Mouse (Mus musculus): Measurements from ENCODE around the gene Zmat3. TPM values are rescaled to one million over a fixed set of nuclear protein-coding genes. Genes with fewer than 3 reads are reported as not detected.

Zmat3 gene
- total and polyA plus RNA-seq, 2 experiments from 2014 or later, result 6.5 to 23.6 TPM

GRCm38 (mm10) chr3:32379891-32380290, 14.1 kb upstream of the Zmat3 start:
- Histone ChIP-seq H3K27ac (no peak overlapping the region), H3K36me3 (ENCODE audit: insufficient read depth, low read length) (no peaks in the 10 kb centered on the region), H3K4me1 (ENCODE audit: insufficient read depth, low read length) (no peaks in the 10 kb centered on the region), H3K4me2 (ENCODE audit: low read depth, low read length) (no peak overlapping the region), H3K9me3 (ENCODE audit: low read length) (no peaks in the 10 kb centered on the region), H3K4me3 (ENCODE audit: low read length) (no peak overlapping the region), H3K27me3 (ENCODE audit: insufficient read depth, low read length) (no peaks in the 10 kb centered on the region), H3K9ac (replicated peaks; ENCODE audit: low read length) (no peak overlapping the region)
- peak; percentile 62 for TF ChIP-seq CTCF (IDR thresholded peaks at IDR 0.05; ENCODE audit: low read depth)
- DNase-seq (ENCODE audit: low spot score) (peak; percentile 10), ATAC-seq (no peak)
- WGBS, result 39% methylated on average over 2 of the region's 2 CpGs

GRCm38 (mm10) chr3:32373236-32373635, 7.4 kb upstream of the Zmat3 start:
- Histone ChIP-seq H3K9ac (replicated peaks; ENCODE audit: low read length) (no peak overlapping the region), H3K4me2 (ENCODE audit: low read depth, low read length) (no peak overlapping the region), H3K4me3 (ENCODE audit: low read length) (no peak overlapping the region), H3K27ac (no peak overlapping the region), H3K9me3 (ENCODE audit: low read length) (no peaks in the 10 kb centered on the region), H3K27me3 (ENCODE audit: insufficient read depth, low read length) (no peaks in the 10 kb centered on the region), H3K4me1 (ENCODE audit: insufficient read depth, low read length) (no peaks in the 10 kb centered on the region), H3K36me3 (ENCODE audit: insufficient read depth, low read length) (no peaks in the 10 kb centered on the region)
- no peak for ATAC-seq
- DNase-seq (ENCODE audit: low spot score), result no peak
- no peak for TF ChIP-seq CTCF (IDR thresholded peaks at IDR 0.05; ENCODE audit: low read depth)
- WGBS, result 92% methylated on average over 6 of the region's 6 CpGs

DNA sequence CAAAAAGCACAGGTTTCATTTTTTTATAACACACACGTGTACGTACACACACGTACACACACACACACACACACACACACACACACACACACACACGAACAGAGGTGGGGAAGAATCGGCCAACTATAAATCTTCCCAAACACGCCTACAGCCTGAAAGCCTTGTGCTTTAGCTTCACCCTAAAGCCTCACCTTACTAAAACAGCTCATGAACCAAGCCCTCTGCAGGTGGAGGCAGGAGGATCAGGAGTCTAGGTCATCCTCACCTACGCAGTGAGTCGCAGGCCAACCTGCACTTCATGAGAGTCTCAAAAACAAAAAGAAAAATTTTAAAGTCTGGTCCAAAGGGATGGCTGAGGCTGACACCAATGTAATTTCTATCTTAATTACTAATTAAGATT, 6.7 kb upstream of the Zmat3 start:
- H3K4me3 ChIP-seq (ENCODE audit: low read length), result no peak overlapping the region
- no peak overlapping the region for H3K4me2 ChIP-seq (ENCODE audit: low read depth, low read length)
- DNase-seq (ENCODE audit: low spot score) (no peak), ATAC-seq (no peak)
- H3K4me1 ChIP-seq (ENCODE audit: insufficient read depth, low read length), result no peaks in the 10 kb centered on the region
- H3K36me3 ChIP-seq (ENCODE audit: insufficient read depth, low read length), result no peaks in the 10 kb centered on the region
- no peak overlapping the region for H3K27ac ChIP-seq
- WGBS, result 91% methylated on average over 8 of the region's 8 CpGs
- no peak for TF ChIP-seq CTCF (IDR thresholded peaks at IDR 0.05; ENCODE audit: low read depth)
- H3K27me3 ChIP-seq (ENCODE audit: insufficient read depth, low read length), result no peaks in the 10 kb centered on the region
- no peaks in the 10 kb centered on the region for H3K9me3 ChIP-seq (ENCODE audit: low read length)
- H3K9ac ChIP-seq (replicated peaks; ENCODE audit: low read length), result no peak overlapping the region

GRCm38 (mm10) chr3:32371957-32372356, 6.1 kb upstream of the Zmat3 start:
- no peak for ATAC-seq
- no peak for TF ChIP-seq CTCF (IDR thresholded peaks at IDR 0.05; ENCODE audit: low read depth)
- H3K9ac ChIP-seq (replicated peaks; ENCODE audit: low read length), result no peak overlapping the region
- no peak overlapping the region for H3K27ac ChIP-seq
- H3K9me3 ChIP-seq (ENCODE audit: low read length), result no peaks in the 10 kb centered on the region
- H3K4me2 ChIP-seq (ENCODE audit: low read depth, low read length), result no peak overlapping the region
- no peaks in the 10 kb centered on the region for H3K27me3 ChIP-seq (ENCODE audit: insufficient read depth, low read length)
- no peaks in the 10 kb centered on the region for H3K4me1 ChIP-seq (ENCODE audit: insufficient read depth, low read length)
- 79% methylated on average over 7 of the region's 7 CpGs for WGBS
- H3K36me3 ChIP-seq (ENCODE audit: insufficient read depth, low read length), result no peaks in the 10 kb centered on the region
- no peak for DNase-seq (ENCODE audit: low spot score)
- H3K4me3 ChIP-seq (ENCODE audit: low read length), result no peak overlapping the region

DNA sequence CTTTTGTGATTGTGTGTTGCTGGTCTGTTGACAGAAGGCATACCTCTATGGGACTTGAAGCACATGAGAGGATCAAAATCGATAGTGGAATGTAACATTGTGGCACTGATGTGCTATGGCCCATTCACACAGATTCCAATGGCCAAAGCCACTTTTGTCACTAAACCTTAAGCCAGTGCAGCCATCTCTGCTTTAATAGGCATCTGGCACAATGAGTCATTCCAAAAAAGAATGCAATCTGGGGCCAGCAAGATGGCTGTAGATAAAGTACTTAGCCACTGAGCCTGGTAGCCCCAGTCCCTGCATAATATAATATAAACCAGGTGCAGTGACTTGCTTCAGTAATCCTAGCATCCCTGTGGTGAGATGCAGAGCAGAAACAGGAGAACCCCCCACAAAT, 1.7 kb upstream of the Zmat3 start:
- DNase-seq (ENCODE audit: low spot score) (no peak), ATAC-seq (no peak)
- Histone ChIP-seq H3K36me3 (ENCODE audit: insufficient read depth, low read length) (no peaks in the 10 kb centered on the region), H3K9me3 (ENCODE audit: low read length) (no peaks in the 10 kb centered on the region), H3K9ac (replicated peaks; ENCODE audit: low read length) (no peak overlapping the region), H3K4me3 (ENCODE audit: low read length) (no peak overlapping the region), H3K27me3 (ENCODE audit: insufficient read depth, low read length) (no peaks in the 10 kb centered on the region), H3K27ac (no peak overlapping the region), H3K4me1 (ENCODE audit: insufficient read depth, low read length) (peaks cover 8% of the 10 kb centered on the region; the same call in 1 of the 2 replicates), H3K4me2 (ENCODE audit: low read depth, low read length) (no peak overlapping the region)
- TF ChIP-seq CTCF (IDR thresholded peaks at IDR 0.05; ENCODE audit: low read depth), result no peak
- 88% methylated on average over 1 of the region's 1 CpGs for WGBS

GRCm38 (mm10) chr3:32366246-32366734, 476 bp upstream of the Zmat3 start:
- no peak for TF ChIP-seq CTCF (IDR thresholded peaks at IDR 0.05; ENCODE audit: low read depth)
- Histone ChIP-seq H3K9me3 (ENCODE audit: low read length) (no peaks in the 10 kb centered on the region), H3K4me3 (ENCODE audit: low read length) (peak overlapping the region; percentile 89), H3K4me2 (ENCODE audit: low read depth, low read length) (peak overlapping the region; percentile 82), H3K4me1 (ENCODE audit: insufficient read depth, low read length) (peaks cover 10% of the 10 kb centered on the region), H3K36me3 (ENCODE audit: insufficient read depth, low read length) (no peaks in the 10 kb centered on the region), H3K9ac (replicated peaks; ENCODE audit: low read length) (peak overlapping the region; percentile 92), H3K27me3 (ENCODE audit: insufficient read depth, low read length) (no peaks in the 10 kb centered on the region), H3K27ac (peak overlapping the region; percentile 96; the same call in 1 of the 2 replicates)
- DNase-seq (ENCODE audit: low spot score) (peak; percentile 46), ATAC-seq (peak; percentile 39; the same call in 1 of the 2 replicates)
- WGBS, result 44% methylated on average over 17 of the region's 17 CpGs

GRCm38 (mm10) chr3:32364841-32365545, 821 bp downstream of the Zmat3 start:
- H3K4me2 ChIP-seq (ENCODE audit: low read depth, low read length), result peak overlapping the region; percentile 82
- no peaks in the 10 kb centered on the region for H3K9me3 ChIP-seq (ENCODE audit: low read length)
- peak overlapping the region; percentile 92 for H3K9ac ChIP-seq (replicated peaks; ENCODE audit: low read length)
- peaks cover 12% of the 10 kb centered on the region for H3K4me1 ChIP-seq (ENCODE audit: insufficient read depth, low read length)
- peak; percentile 69 for DNase-seq (ENCODE audit: low spot score)
- TF ChIP-seq CTCF (IDR thresholded peaks at IDR 0.05; ENCODE audit: low read depth), result 0 out of 2 replicates have a peak, but pooled peaks have one; percentile 15
- ATAC-seq, result peak; percentile 77
- WGBS, result 2% methylated on average over 53 of the region's 54 CpGs
- no peaks in the 10 kb centered on the region for H3K27me3 ChIP-seq (ENCODE audit: insufficient read depth, low read length)
- H3K27ac ChIP-seq, result peak overlapping the region; percentile 96
- H3K36me3 ChIP-seq (ENCODE audit: insufficient read depth, low read length), result no peaks in the 10 kb centered on the region
- peak overlapping the region; percentile 89 for H3K4me3 ChIP-seq (ENCODE audit: low read length)
